Mouse (Mus musculus) neural tube, embryonic 13.5 days (tissue): ENCODE measurements around the gene Fbxw21. TPM values are rescaled to one million over a fixed set of nuclear protein-coding genes. Genes with fewer than 3 reads are reported as not detected.
"Not testable (repeated sequence)": the region's sequence is repeated elsewhere in the genome, so short reads cannot be mapped to it uniquely, and the experiment has no call there.

Source experiments
- ATAC-seq: fragments of 200-750 bp; cut with Nextera tagmentation; 2 replicates; pipeline ENCODE4 v1.8.0; 2017; ENCODE audit warnings: low read depth, mild to moderate bottlenecking, moderate TSS enrichment, moderate library complexity
- H3K27ac ChIP-seq: fragments of 300-500 bp; sonication (generic); replicated peaks from 2 replicates; pipeline ENCODE4 v1.5.1; 2015; ENCODE audit warnings: moderate library complexity, mild to moderate bottlenecking, inconsistent platforms
- H3K27me3 ChIP-seq: fragments of 300-500 bp; sonication (generic); 2 replicates; pipeline ENCODE4 v1.6.1; 2015; ENCODE audit warnings: mild to moderate bottlenecking, inconsistent platforms
- H3K36me3 ChIP-seq: fragments of 300-500 bp; sonication (generic); 2 replicates; pipeline ENCODE4 v1.6.1; 2015; ENCODE audit warnings: mild to moderate bottlenecking, inconsistent platforms
- H3K4me1 ChIP-seq: fragments of 300-500 bp; sonication (generic); replicated peaks from 2 replicates; pipeline ENCODE4 v1.6.1; 2015; ENCODE audit warnings: inconsistent platforms
- H3K4me2 ChIP-seq: fragments of 300-500 bp; sonication (generic); 2 replicates; pipeline ENCODE4 v1.6.1; 2015; ENCODE audit warnings: inconsistent platforms, mild to moderate bottlenecking, moderate library complexity
- H3K4me3 ChIP-seq: fragments of 300-500 bp; sonication (generic); 2 replicates; pipeline ENCODE4 v1.5.1; 2015; ENCODE audit warnings: mild to moderate bottlenecking, inconsistent platforms
- H3K9ac ChIP-seq: fragments of 300-500 bp; sonication (generic); 2 replicates; pipeline ENCODE4 v1.6.1; 2015; ENCODE audit warnings: moderate library complexity, mild to moderate bottlenecking, inconsistent platforms
- H3K9me3 ChIP-seq: fragments of 300-500 bp; sonication (generic); 2 replicates; pipeline ENCODE4 v1.6.1; 2016; ENCODE audit warnings: inconsistent platforms
- WGBS: fragments of 180-500 bp; shearing (Covaris S2); methylation state at CpG from one replicate; pipeline ENCODE4 v1.1.7; 2015; 5-methylcytosine and 5-hydroxymethylcytosine counted together
- polyA plus RNA-seq: library from polyadenylated mRNA; unstranded; fragments of >200 nt; fragmentation: Nextera tagmentation; extraction: Ambion mirVana; gene quantifications from 2 replicates; pipeline ENCODE4 v1.2.1, GENCODE M21; 2015

Gene Fbxw21
- polyA plus RNA-seq = not detected in 2 replicates

DNA sequence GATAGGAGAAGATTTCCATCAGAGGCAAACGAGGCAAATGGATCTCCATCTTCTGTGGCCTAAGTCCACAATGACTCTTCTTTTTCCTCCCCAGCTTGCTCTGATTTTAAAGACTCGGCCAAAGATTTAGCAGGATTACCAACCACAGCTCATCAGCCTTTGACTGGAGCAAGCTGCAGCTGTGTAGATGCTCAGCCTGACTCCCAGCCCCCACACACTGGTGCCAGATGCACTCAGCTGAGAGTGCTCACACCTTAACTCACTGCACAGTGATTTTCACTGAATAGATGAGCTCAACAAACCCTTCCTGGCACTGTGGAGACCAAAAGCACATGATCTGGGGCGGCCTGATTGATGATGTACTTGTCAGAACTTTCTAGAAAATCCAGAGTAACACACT lies at the start of gene Fbxw21:
Gene Fbxw21 (minus strand): TSS at position 101 of the 400 bp plus-strand sequence.
- 73% methylated on average over 3 of the region's 3 CpGs for WGBS
- Histone ChIP-seq H3K27me3 (no peaks in the 10 kb centered on the region), H3K4me1 (no peaks in the 10 kb centered on the region), H3K36me3 (no peaks in the 10 kb centered on the region), H3K27ac (no peak within 1 kb of the TSS), H3K4me2 (no peak within 1 kb of the TSS), H3K9ac (no peak within 1 kb of the TSS), H3K9me3 (no peaks in the 10 kb centered on the region), H3K4me3 (no peak within 1 kb of the TSS)
- no peak for ATAC-seq

- ATAC-seq, H3K36me3 ChIP-seq, H3K9me3 ChIP-seq, H3K4me3 ChIP-seq, H3K9ac ChIP-seq, H3K27me3 ChIP-seq, H3K4me1 ChIP-seq, H3K27ac ChIP-seq, H3K4me2 ChIP-seq: not testable (repeated sequence)
- WGBS = 65% methylated on average over 1 of the region's 1 CpGs
These were observed 39.5 kb upstream of the Fbxw21 start for GRCm38 (mm10) chr9:109201347-109201746.

DNA sequence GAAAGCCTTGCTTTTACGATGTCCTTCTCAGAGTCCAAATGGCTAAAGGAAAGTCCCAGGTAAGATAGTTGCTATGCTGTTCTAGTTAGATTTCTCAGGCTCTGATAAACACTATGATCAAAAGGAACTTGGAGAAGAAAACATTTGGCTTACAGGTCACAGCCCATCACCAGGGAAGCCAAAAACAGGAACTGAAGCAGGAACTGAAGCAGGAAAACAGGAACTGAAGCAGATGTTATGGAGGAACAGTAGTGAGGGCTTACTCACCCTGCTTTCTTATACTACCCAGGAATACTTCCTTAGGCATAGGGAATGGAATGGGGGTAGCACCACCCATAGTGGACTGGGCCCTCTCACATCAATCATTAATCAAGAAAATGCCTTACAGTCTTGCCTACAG lies 38.5 kb upstream of the Fbxw21 start:
- ATAC-seq = no peak
- H3K4me1 ChIP-seq = no peaks in the 10 kb centered on the region
- WGBS = 94% methylated on average over 1 of the region's 1 CpGs
- H3K4me3 ChIP-seq = no peak overlapping the region
- H3K4me2 ChIP-seq = no peak overlapping the region
- H3K36me3 ChIP-seq = no peaks in the 10 kb centered on the region
- H3K27me3 ChIP-seq = no peaks in the 10 kb centered on the region
- H3K27ac ChIP-seq = no peak overlapping the region
- H3K9ac ChIP-seq = no peak overlapping the region
- no peaks in the 10 kb centered on the region for H3K9me3 ChIP-seq

- H3K4me1 ChIP-seq = no peaks in the 10 kb centered on the region
- no peaks in the 10 kb centered on the region for H3K36me3 ChIP-seq
- no peak overlapping the region for H3K27ac ChIP-seq
- H3K4me2 ChIP-seq = no peak overlapping the region
- ATAC-seq = no peak
- no peaks in the 10 kb centered on the region for H3K27me3 ChIP-seq
- H3K9me3 ChIP-seq = no peaks in the 10 kb centered on the region
- no peak overlapping the region for H3K4me3 ChIP-seq
- 74% methylated on average over 1 of the region's 1 CpGs for WGBS
- H3K9ac ChIP-seq = no peak overlapping the region
These were observed 37.5 kb upstream of the Fbxw21 start for GRCm38 (mm10) chr9:109199353-109199752.

GRCm38 (mm10) chr9:109195875-109196274 lies 34.0 kb upstream of the Fbxw21 start, which contains the start of gene Fbxw13:
Gene Fbxw13 (minus strand): TSS chr9:109195975.
- 87% methylated on average over 3 of the region's 3 CpGs for WGBS
- H3K36me3 ChIP-seq = not testable (repeated sequence)

GRCm38 (mm10) chr9:109177208-109177607 lies 15.4 kb upstream of the Fbxw21 start:
- no peaks in the 10 kb centered on the region for H3K4me1 ChIP-seq
- ATAC-seq = no peak
- no peak overlapping the region for H3K9ac ChIP-seq
- H3K4me3 ChIP-seq = no peak overlapping the region
- 53% methylated on average over 1 of the region's 1 CpGs for WGBS
- no peaks in the 10 kb centered on the region; the same call in 1 of the 2 replicates for H3K9me3 ChIP-seq
- no peaks in the 10 kb centered on the region for H3K27me3 ChIP-seq
- no peak overlapping the region for H3K27ac ChIP-seq
- H3K36me3 ChIP-seq = no peaks in the 10 kb centered on the region
- no peak overlapping the region for H3K4me2 ChIP-seq

More at GRCm38 (mm10) chr9:109195875-109196274, 34.0 kb upstream of the Fbxw21 start, which contains the start of gene Fbxw13:
- H3K4me1 ChIP-seq, ATAC-seq, H3K4me2 ChIP-seq, H3K27ac ChIP-seq, H3K9ac ChIP-seq, H3K9me3 ChIP-seq, H3K27me3 ChIP-seq, H3K4me3 ChIP-seq: not testable (repeated sequence)

- Histone ChIP-seq H3K4me2 (no peak overlapping the region), H3K4me3 (no peak overlapping the region), H3K27ac (no peak overlapping the region), H3K27me3 (no peaks in the 10 kb centered on the region), H3K36me3 (no peaks in the 10 kb centered on the region), H3K9ac (no peak overlapping the region), H3K9me3 (peaks cover under 1% of the 10 kb centered on the region; the same call in 1 of the 2 replicates), H3K4me1 (no peaks in the 10 kb centered on the region)
- no peak for ATAC-seq
- WGBS = 90% methylated on average over 1 of the region's 1 CpGs
These were observed 14.5 kb upstream of the Fbxw21 start for GRCm38 (mm10) chr9:109176301-109176700.

GRCm38 (mm10) chr9:109167316-109167715 lies 5.5 kb upstream of the Fbxw21 start:
- no peak for ATAC-seq
- H3K36me3 ChIP-seq = no peaks in the 10 kb centered on the region
- H3K4me2 ChIP-seq = no peak overlapping the region
- H3K9me3 ChIP-seq = peaks cover 12% of the 10 kb centered on the region; the same call in 1 of the 2 replicates
- H3K27ac ChIP-seq = no peak overlapping the region
- no peaks in the 10 kb centered on the region for H3K27me3 ChIP-seq
- H3K4me3 ChIP-seq = no peak overlapping the region
- no peaks in the 10 kb centered on the region for H3K4me1 ChIP-seq
- H3K9ac ChIP-seq = no peak overlapping the region

- not testable (repeated sequence) for ATAC-seq, H3K4me2 ChIP-seq
- WGBS = 66% methylated on average over 4 of the region's 4 CpGs
These were observed 21.4 kb downstream of the Fbxw21 start for GRCm38 (mm10) chr9:109140414-109140813.

DNA sequence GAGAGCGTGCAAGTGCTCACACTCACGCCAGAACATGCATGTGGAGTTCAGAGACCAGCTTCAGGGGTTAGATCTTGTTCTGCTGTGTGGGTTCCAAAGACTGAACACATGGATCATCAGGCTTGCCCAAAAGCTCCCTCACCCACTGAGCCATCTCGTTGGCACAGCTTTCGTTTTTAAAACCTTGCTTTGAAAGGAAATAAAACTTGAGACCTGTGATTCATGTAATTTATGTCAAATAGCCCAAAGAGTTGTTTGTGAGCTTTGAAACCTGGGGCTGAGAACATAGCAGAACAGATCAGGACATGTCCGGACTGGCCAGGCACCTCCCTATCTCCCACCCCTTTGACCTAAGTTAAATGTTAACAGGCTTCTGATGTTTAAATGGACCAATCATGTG lies 31.8 kb downstream of the Fbxw21 start:
- Histone ChIP-seq H3K9me3 (no peaks in the 10 kb centered on the region), H3K4me3 (no peak overlapping the region), H3K4me2 (no peak overlapping the region), H3K9ac (no peak overlapping the region), H3K4me1 (no peaks in the 10 kb centered on the region), H3K27me3 (no peaks in the 10 kb centered on the region), H3K27ac (no peak overlapping the region), H3K36me3 (no peaks in the 10 kb centered on the region)
- WGBS = 86% methylated on average over 5 of the region's 5 CpGs
- no peak for ATAC-seq

More at GRCm38 (mm10) chr9:109140414-109140813, 21.4 kb downstream of the Fbxw21 start:
- not testable (repeated sequence) for H3K9ac ChIP-seq, H3K9me3 ChIP-seq, H3K4me1 ChIP-seq, H3K36me3 ChIP-seq, H3K27me3 ChIP-seq, H3K27ac ChIP-seq, H3K4me3 ChIP-seq

- Histone ChIP-seq H3K9ac (no peak overlapping the region), H3K27me3 (no peaks in the 10 kb centered on the region), H3K36me3 (no peaks in the 10 kb centered on the region), H3K27ac (no peak overlapping the region), H3K4me2 (no peak overlapping the region), H3K4me3 (no peak overlapping the region), H3K9me3 (no peaks in the 10 kb centered on the region), H3K4me1 (peaks cover 4% of the 10 kb centered on the region; the same call in 1 of the 2 replicates)
- no peak for ATAC-seq
- 56% methylated on average over 3 of the region's 3 CpGs for WGBS
These were observed 33.6 kb downstream of the Fbxw21 start for GRCm38 (mm10) chr9:109128211-109128610.

DNA sequence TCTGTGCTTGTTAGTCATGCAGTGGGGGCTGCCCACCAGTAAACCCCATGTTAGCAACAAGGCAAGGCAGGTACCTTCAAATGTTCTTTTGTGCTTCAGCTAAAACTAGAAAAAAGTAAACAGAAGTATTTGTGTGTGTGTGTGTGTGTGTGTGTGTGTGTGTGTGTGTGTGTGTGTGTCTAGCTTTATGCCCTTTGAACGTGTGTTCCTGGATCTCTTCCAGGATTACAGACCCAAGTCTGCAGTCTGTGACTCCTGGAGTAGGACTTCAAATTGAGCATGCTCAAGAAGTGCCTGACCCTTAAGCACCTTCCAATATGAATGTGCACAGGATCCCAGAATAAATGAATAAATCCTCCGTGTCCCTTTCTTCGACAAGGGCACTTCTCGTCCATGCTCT lies 34.8 kb downstream of the Fbxw21 start:
- ATAC-seq = no peak

GRCm38 (mm10) chr9:109125481-109125880 lies 36.4 kb downstream of the Fbxw21 start:
- Histone ChIP-seq H3K4me3 (no peak overlapping the region), H3K9me3 (no peaks in the 10 kb centered on the region), H3K27ac (no peak overlapping the region), H3K4me1 (peaks cover 4% of the 10 kb centered on the region; the same call in 1 of the 2 replicates), H3K9ac (no peak overlapping the region), H3K4me2 (no peak overlapping the region), H3K27me3 (no peaks in the 10 kb centered on the region), H3K36me3 (0 out of 2 replicates have a peak, but pooled peaks cover 2% of the 10 kb centered on the region)
- WGBS = 70% methylated on average over 3 of the region's 3 CpGs
- ATAC-seq = no peak

More for the DNA sequence above, 34.8 kb downstream of the Fbxw21 start:
- Histone ChIP-seq H3K9ac (no peak overlapping the region), H3K27me3 (no peaks in the 10 kb centered on the region), H3K4me1 (peaks cover 4% of the 10 kb centered on the region; the same call in 1 of the 2 replicates), H3K4me3 (no peak overlapping the region), H3K36me3 (no peaks in the 10 kb centered on the region), H3K4me2 (no peak overlapping the region), H3K27ac (no peak overlapping the region), H3K9me3 (no peaks in the 10 kb centered on the region)
- 82% methylated on average over 4 of the region's 4 CpGs for WGBS
